Mouse (Mus musculus): ENCODE data around the gene Rfc4. TPM values are rescaled to one million over a fixed set of nuclear protein-coding genes. Genes with fewer than 3 reads are reported as not detected.

The Rfc4 gene
- polyA plus RNA-seq, 2 experiments = 17.1 to 178 TPM

- TF ChIP-seq EP300 (IDR thresholded peaks at IDR 0.05; ENCODE audit: low read depth) (no peak), CTCF (IDR thresholded peaks at IDR 0.05; ENCODE audit: low read depth) (no peak)
- H3K9me3 ChIP-seq (ENCODE audit: control insufficient read depth, low read length) = no peaks in the 10 kb centered on the region
- H3K36me3 ChIP-seq (replicated peaks; ENCODE audit: control insufficient read depth, insufficient read depth, low read depth) = no peaks in the 10 kb centered on the region
- peaks cover 0 to 2% of the 10 kb centered on the region in 2 experiments; a peak in 2 of 4 replicates for H3K4me1 ChIP-seq (replicated peaks; ENCODE audit: control insufficient read depth in 2 of 2, insufficient read depth in 2 of 2, low read length in 1 of 2)
- peak; percentile 16 to 41 (median 17) for DNase-seq (ENCODE audit: low read depth in 3 of 3, low spot score in 3 of 3)
- 35% methylated on average over 7 of the region's 7 CpGs for WGBS (ENCODE audit: insufficient replicate concordance)
- H3K27ac ChIP-seq = no peak overlapping the region
- H3K27me3 ChIP-seq (ENCODE audit: control insufficient read depth, insufficient read depth, low read length) = no peaks in the 10 kb centered on the region
- H3K4me3 ChIP-seq (ENCODE audit: insufficient read depth in 1 of 2, low read depth in 2 of 2, low read length in 2 of 2) = no peak overlapping the region
- no peak overlapping the region for H3K9ac ChIP-seq (replicated peaks)
- no peak overlapping the region for H3K4me2 ChIP-seq (ENCODE audit: low read depth)
- peak; percentile 35; the same call in 1 of the 2 replicates for ATAC-seq (ENCODE audit: insufficient read depth)
Measured at GRCm38 (mm10) chr16:23144326-23144725, 16.8 kb upstream of the Rfc4 start.

GRCm38 (mm10) chr16:23140911-23141310, 13.4 kb upstream of the Rfc4 start:
- peaks cover 0 to 2% of the 10 kb centered on the region in 2 experiments; a peak in 2 of 4 replicates for H3K4me1 ChIP-seq (replicated peaks; ENCODE audit: control insufficient read depth in 2 of 2, insufficient read depth in 2 of 2, low read length in 1 of 2)
- H3K9me3 ChIP-seq (ENCODE audit: control insufficient read depth, low read length) = no peaks in the 10 kb centered on the region
- ATAC-seq (ENCODE audit: insufficient read depth) (no peak), DNase-seq (ENCODE audit: low read depth in 3 of 3, low spot score in 3 of 3) (no peak)
- H3K27me3 ChIP-seq (ENCODE audit: control insufficient read depth, insufficient read depth, low read length) = no peaks in the 10 kb centered on the region
- TF ChIP-seq EP300 (IDR thresholded peaks at IDR 0.05; ENCODE audit: low read depth) (no peak), CTCF (IDR thresholded peaks at IDR 0.05; ENCODE audit: low read depth) (no peak)
- H3K36me3 ChIP-seq (replicated peaks; ENCODE audit: control insufficient read depth, insufficient read depth, low read depth) = no peaks in the 10 kb centered on the region
- whole genome bisulfite sequencing (ENCODE audit: insufficient replicate concordance) = 71% methylated on average over 3 of the region's 3 CpGs
- H3K4me2 ChIP-seq (ENCODE audit: low read depth) = no peak overlapping the region
- no peak overlapping the region for H3K9ac ChIP-seq (replicated peaks)
- H3K4me3 ChIP-seq (ENCODE audit: insufficient read depth in 1 of 2, low read depth in 2 of 2, low read length in 2 of 2) = no peak overlapping the region
- no peak overlapping the region for H3K27ac ChIP-seq

GRCm38 (mm10) chr16:23136406-23136970, 9.0 kb upstream of the Rfc4 start:
- Histone ChIP-seq H3K36me3 (replicated peaks; ENCODE audit: control insufficient read depth, insufficient read depth, low read depth) (no peaks in the 10 kb centered on the region), H3K4me3 (ENCODE audit: insufficient read depth in 1 of 2, low read depth in 2 of 2, low read length in 2 of 2) (no peak overlapping the region), H3K9me3 (ENCODE audit: control insufficient read depth, low read length) (no peaks in the 10 kb centered on the region), H3K27me3 (ENCODE audit: control insufficient read depth, insufficient read depth, low read length) (no peaks in the 10 kb centered on the region), H3K4me2 (ENCODE audit: low read depth) (no peak overlapping the region), H3K27ac (no peak overlapping the region), H3K9ac (replicated peaks) (no peak overlapping the region), H3K4me1 (replicated peaks; ENCODE audit: control insufficient read depth in 2 of 2, insufficient read depth in 2 of 2, low read length in 1 of 2) (no peaks in the 10 kb centered on the region)
- ATAC-seq (ENCODE audit: insufficient read depth) (no peak), DNase-seq (ENCODE audit: low read depth in 3 of 3, low spot score in 3 of 3) (no peak)
- TF ChIP-seq CTCF (IDR thresholded peaks at IDR 0.05; ENCODE audit: low read depth) (no peak), EP300 (IDR thresholded peaks at IDR 0.05; ENCODE audit: low read depth) (no peak)
- WGBS (ENCODE audit: insufficient replicate concordance) = 42% methylated on average over 4 of the region's 4 CpGs

GRCm38 (mm10) chr16:23135421-23136149, 8.0 kb upstream of the Rfc4 start:
- peak in 1 of 3 experiments; percentile 46 for DNase-seq (ENCODE audit: low read depth in 3 of 3, low spot score in 3 of 3)
- Histone ChIP-seq H3K4me1 (replicated peaks; ENCODE audit: control insufficient read depth in 2 of 2, insufficient read depth in 2 of 2, low read length in 1 of 2) (no peaks in the 10 kb centered on the region), H3K9ac (replicated peaks) (no peak overlapping the region), H3K4me2 (ENCODE audit: low read depth) (no peak overlapping the region), H3K4me3 (ENCODE audit: insufficient read depth in 1 of 2, low read depth in 2 of 2, low read length in 2 of 2) (no peak overlapping the region), H3K27ac (no peak overlapping the region), H3K27me3 (ENCODE audit: control insufficient read depth, insufficient read depth, low read length) (no peaks in the 10 kb centered on the region), H3K9me3 (ENCODE audit: control insufficient read depth, low read length) (no peaks in the 10 kb centered on the region), H3K36me3 (replicated peaks; ENCODE audit: control insufficient read depth, insufficient read depth, low read depth) (no peaks in the 10 kb centered on the region)
- 22% methylated on average over 11 of the region's 11 CpGs for WGBS (ENCODE audit: insufficient replicate concordance)
- no peak for ATAC-seq (ENCODE audit: insufficient read depth)
- TF ChIP-seq EP300 (IDR thresholded peaks at IDR 0.05; ENCODE audit: low read depth) (no peak), CTCF (IDR thresholded peaks at IDR 0.05; ENCODE audit: low read depth) (peak; percentile 65)

GRCm38 (mm10) chr16:23132336-23132735, 4.8 kb upstream of the Rfc4 start:
- H3K9ac ChIP-seq (replicated peaks) = no peak overlapping the region
- DNase-seq (ENCODE audit: low read depth in 3 of 3, low spot score in 3 of 3) (no peak), ATAC-seq (ENCODE audit: insufficient read depth) (no peak)
- no peaks in the 10 kb centered on the region for H3K27me3 ChIP-seq (ENCODE audit: control insufficient read depth, insufficient read depth, low read length)
- H3K4me1 ChIP-seq (replicated peaks; ENCODE audit: control insufficient read depth in 2 of 2, insufficient read depth in 2 of 2, low read length in 1 of 2) = peaks cover 4 to 7% of the 10 kb centered on the region in 2 experiments; a peak in 3 of 4 replicates
- H3K4me2 ChIP-seq (ENCODE audit: low read depth) = no peak overlapping the region
- no peak overlapping the region for H3K27ac ChIP-seq
- H3K36me3 ChIP-seq (replicated peaks; ENCODE audit: control insufficient read depth, insufficient read depth, low read depth) = no peaks in the 10 kb centered on the region
- no peak for TF ChIP-seq EP300 (IDR thresholded peaks at IDR 0.05; ENCODE audit: low read depth)
- no peak for TF ChIP-seq CTCF (IDR thresholded peaks at IDR 0.05; ENCODE audit: low read depth)
- no peak overlapping the region for H3K4me3 ChIP-seq (ENCODE audit: insufficient read depth in 1 of 2, low read depth in 2 of 2, low read length in 2 of 2)
- WGBS (ENCODE audit: insufficient replicate concordance) = 77% methylated on average over 1 of the region's 1 CpGs
- no peaks in the 10 kb centered on the region for H3K9me3 ChIP-seq (ENCODE audit: control insufficient read depth, low read length)
